Mouse (Mus musculus) ES-E14 (cell line): ENCODE measurements around the gene Il1rapl1.

Source experiments
- CHD2 ChIP-seq: IDR thresholded peaks from 2 replicates; pipeline ENCODE4 v1.6.1; 2014; ENCODE audit warnings: mild to moderate bottlenecking, low read depth, low read length, inconsistent platforms
- HCFC1 ChIP-seq: IDR thresholded peaks from 2 replicates; pipeline ENCODE4 v1.6.1; 2012; ENCODE audit warnings: low read length, inconsistent platforms, borderline replicate concordance; ENCODE audit not compliant: insufficient read depth
- MAFK ChIP-seq: IDR thresholded peaks from 2 replicates; pipeline ENCODE4 v1.6.1; 2014; ENCODE audit warnings: mild to moderate bottlenecking, low read depth, low read length, inconsistent platforms; ENCODE audit not compliant: insufficient read depth

GRCm38 (mm10) chrX:87483416-87483815 lies 632.0 kb downstream of the Il1rapl1 start:
- no peak for TF ChIP-seq HCFC1
- TF ChIP-seq CHD2, result no peak
- no peak for TF ChIP-seq MAFK
